Mouse (Mus musculus): Measurements from ENCODE around the gene Mif4gd. TPM values are rescaled to one million over a fixed set of nuclear protein-coding genes. Genes with fewer than 3 reads are reported as not detected.

Mif4gd gene
- total and polyA plus RNA-seq, 3 experiments: 42.0 to 62.9 TPM; not detected in 1

GRCm38 (mm10) chr11:115628465-115629101 lies 15.8 kb upstream of the Mif4gd start:
- H3K79me2 ChIP-seq (ENCODE audit: control insufficient read depth, insufficient read depth, low read length, poor library complexity): peaks cover 21% of the 10 kb centered on the region
- peak overlapping the region; percentile 75 for H3K9ac ChIP-seq (ENCODE audit: control insufficient read depth, low read depth, low read length, poor library complexity, severe bottlenecking)
- TF ChIP-seq POLR2AphosphoS2 (IDR thresholded peaks at IDR 0.05; ENCODE audit: low read length) (0 out of 2 replicates have a peak, but pooled peaks have one; percentile 0), CHD2 (IDR thresholded peaks at IDR 0.05; ENCODE audit: low read length) (no peak), GATA1 (IDR thresholded peaks at IDR 0.05; ENCODE audit: low read depth, low read length) (0 out of 2 replicates have a peak, but pooled peaks have one; percentile 4), POLR2A (IDR thresholded peaks at IDR 0.05; ENCODE audit: control insufficient read depth in 1 of 2, insufficient read depth in 1 of 2, low read depth in 1 of 2, low read length in 2 of 2, poor library complexity in 1 of 2) (0 out of 4 replicates have a peak, but pooled peaks of 1 of the 2 experiments have one; percentile 7)
- DNase-seq (ENCODE audit: low read depth, low spot score): peak; percentile 64
- H3K27me3 ChIP-seq (ENCODE audit: control insufficient read depth in 1 of 2, insufficient read depth in 2 of 2, low read length in 2 of 2): no peaks in the 10 kb centered on the region
- peaks cover 6 to 29% of the 10 kb centered on the region in 2 experiments for H3K4me1 ChIP-seq (ENCODE audit: control insufficient read depth in 1 of 2, insufficient read depth in 2 of 2, low read length in 2 of 2)
- no peaks in the 10 kb centered on the region for H3K9me3 ChIP-seq (replicated peaks; ENCODE audit: insufficient read depth, low read length)
- peaks cover 0 to 9% of the 10 kb centered on the region in 2 experiments; a peak in 2 of 4 replicates for H3K36me3 ChIP-seq (ENCODE audit: control insufficient read depth in 1 of 2, insufficient read depth in 2 of 2, low read length in 2 of 2)
- H3K27ac ChIP-seq (ENCODE audit: control insufficient read depth, low read depth, low read length): peak overlapping the region; percentile 83
- peak overlapping the region; percentile 56 to 58 for H3K4me3 ChIP-seq (ENCODE audit: control insufficient read depth in 1 of 2, insufficient read depth in 1 of 2, low read depth in 2 of 2, low read length in 2 of 2)

- H3K79me2 ChIP-seq (ENCODE audit: control insufficient read depth, insufficient read depth, low read length, poor library complexity): peaks cover 21% of the 10 kb centered on the region
- peak; percentile 100 for DNase-seq (ENCODE audit: low read depth, low spot score)
- H3K4me3 ChIP-seq (ENCODE audit: control insufficient read depth in 1 of 2, insufficient read depth in 1 of 2, low read depth in 2 of 2, low read length in 2 of 2): peak within 1 kb of the TSS; percentile 82
- no peaks in the 10 kb centered on the region for H3K9me3 ChIP-seq (replicated peaks; ENCODE audit: insufficient read depth, low read length)
- peak within 1 kb of the TSS; percentile 83 for H3K27ac ChIP-seq (ENCODE audit: control insufficient read depth, low read depth, low read length)
- peaks cover 6 to 29% of the 10 kb centered on the region in 2 experiments for H3K4me1 ChIP-seq (ENCODE audit: control insufficient read depth in 1 of 2, insufficient read depth in 2 of 2, low read length in 2 of 2)
- no peaks in the 10 kb centered on the region for H3K27me3 ChIP-seq (ENCODE audit: control insufficient read depth in 1 of 2, insufficient read depth in 2 of 2, low read length in 2 of 2)
- H3K9ac ChIP-seq (ENCODE audit: control insufficient read depth, low read depth, low read length, poor library complexity, severe bottlenecking): peak within 1 kb of the TSS; percentile 75
- peaks cover 4 to 9% of the 10 kb centered on the region in 2 experiments for H3K36me3 ChIP-seq (ENCODE audit: control insufficient read depth in 1 of 2, insufficient read depth in 2 of 2, low read length in 2 of 2)
- peak; percentile 73 for TF ChIP-seq TCF12 (IDR thresholded peaks at IDR 0.05; ENCODE audit: low read depth, low read length)
- TF ChIP-seq USF2 (IDR thresholded peaks at IDR 0.05; ENCODE audit: borderline replicate concordance in 1 of 2, insufficient read depth in 1 of 2, low read depth in 1 of 2, low read length in 2 of 2): no peak
- no peak for TF ChIP-seq SMC3 (IDR thresholded peaks at IDR 0.05; ENCODE audit: low read depth, low read length)
- no peak for TF ChIP-seq POLR2AphosphoS5 (IDR thresholded peaks at IDR 0.05; ENCODE audit: borderline replicate concordance, low read depth, low read length)
- peak; percentile 97 for TF ChIP-seq ELF1 (IDR thresholded peaks at IDR 0.05; ENCODE audit: low read depth, low read length)
- peak; percentile 85 for TF ChIP-seq MXI1 (IDR thresholded peaks at IDR 0.05; ENCODE audit: low read depth, low read length)
- TF ChIP-seq ZMIZ1 (IDR thresholded peaks at IDR 0.05; ENCODE audit: low read depth, low read length): peak; percentile 86
- peak; percentile 77 for TF ChIP-seq NRF1 (IDR thresholded peaks at IDR 0.05; ENCODE audit: insufficient read depth, low read depth, low read length, poor library complexity, severe bottlenecking)
- TF ChIP-seq POLR2AphosphoS2 (IDR thresholded peaks at IDR 0.05; ENCODE audit: low read length): peak; percentile 89
- peak; percentile 99 for TF ChIP-seq KAT2A (conservative IDR thresholded peaks at IDR 0.05; ENCODE audit: low read depth, low read length)
- peak; percentile 47; the same call in 1 of the 2 replicates for TF ChIP-seq MAX (IDR thresholded peaks at IDR 0.05; ENCODE audit: low read length)
- TF ChIP-seq GABPA (IDR thresholded peaks at IDR 0.05; ENCODE audit: low read depth, low read length): no peak
- TF ChIP-seq CHD2 (IDR thresholded peaks at IDR 0.05; ENCODE audit: low read length): peak; percentile 75
- TF ChIP-seq EP300 (IDR thresholded peaks at IDR 0.05; ENCODE audit: low read depth in 1 of 2, low read length in 2 of 2): peak in 1 of 2 experiments; percentile 19; a peak in 1 of 4 replicates
- no peak for TF ChIP-seq ZC3H11A (IDR thresholded peaks at IDR 0.05; ENCODE audit: low read depth, low read length)
- TF ChIP-seq NELFE (IDR thresholded peaks at IDR 0.05; ENCODE audit: low read depth, low read length): peak; percentile 84
- no peak for TF ChIP-seq JUND (IDR thresholded peaks at IDR 0.05; ENCODE audit: low read depth, low read length)
- peak; percentile 97 for TF ChIP-seq SIN3A (IDR thresholded peaks at IDR 0.05; ENCODE audit: low read length)
- TF ChIP-seq GATA1 (IDR thresholded peaks at IDR 0.05; ENCODE audit: low read depth, low read length): 0 out of 2 replicates have a peak, but pooled peaks have one; percentile 8
- TF ChIP-seq POLR2A (IDR thresholded peaks at IDR 0.05; ENCODE audit: control insufficient read depth in 1 of 2, insufficient read depth in 1 of 2, low read depth in 1 of 2, low read length in 2 of 2, poor library complexity in 1 of 2): peak; percentile 95 to 97
- peak; percentile 92 for TF ChIP-seq TBP (IDR thresholded peaks at IDR 0.05; ENCODE audit: low read depth, low read length)
- TF ChIP-seq CTCF (IDR thresholded peaks at IDR 0.05 in 2 of 3, conservative IDR thresholded peaks at IDR 0.05 in 1 of 3; ENCODE audit: control insufficient read depth in 1 of 3, insufficient read depth in 1 of 3, low read depth in 2 of 3, low read length in 3 of 3, poor library complexity in 1 of 3, severe bottlenecking in 1 of 3): no peak
- peak; percentile 56; the same call in 1 of the 2 replicates for TF ChIP-seq ETS1 (IDR thresholded peaks at IDR 0.05; ENCODE audit: low read depth, low read length)
- no peak for TF ChIP-seq MYB (IDR thresholded peaks at IDR 0.05; ENCODE audit: low read depth, low read length)
- TF ChIP-seq HCFC1 (IDR thresholded peaks at IDR 0.05; ENCODE audit: low read depth, low read length): peak; percentile 100
- TF ChIP-seq MAZ (IDR thresholded peaks at IDR 0.05; ENCODE audit: low read depth, low read length): peak; percentile 74; the same call in 1 of the 2 replicates
- TF ChIP-seq CHD1 (IDR thresholded peaks at IDR 0.05; ENCODE audit: low read depth, low read length): no peak
- TF ChIP-seq E2F4 (IDR thresholded peaks at IDR 0.05; ENCODE audit: borderline replicate concordance, low read depth, low read length): peak; percentile 91
Observed at GRCm38 (mm10) chr11:115627705-115628464, 15.1 kb upstream of the Mif4gd start, which contains the start of gene Slc25a19. Gene Slc25a19, minus strand, starts transcription at chr11:115628295.

Data from MEL (cell line).